Mouse (Mus musculus) CH12.LX (cell line): ENCODE measurements at regions not wholly inside any gene's neighbourhood (a gene's known extent, or its start where the extent isn't known, plus 50 kb on each side); places are given as distances from the start of the nearest gene placed in this dataset.

Source experiments
- DNase-seq: peaks from one replicate; pipeline ENCODE4 v3.0.0-alpha.2; 2013; ENCODE audit errors: extremely low read depth
- H3K27ac ChIP-seq: 2 replicates; pipeline ENCODE4 v1.5.1; 2012; ENCODE audit warnings: low read depth, mild to moderate bottlenecking, control low read depth, moderate library complexity; ENCODE audit not compliant: insufficient read depth
- H3K27me3 ChIP-seq: replicated peaks from 2 replicates; pipeline ENCODE3; 2012; ENCODE audit warnings: inconsistent platforms
- H3K36me3 ChIP-seq, 2 experiments: replicated peaks in 1 of 2; 2 replicates each; pipeline versions ENCODE3 to v1.6.1; 2012; ENCODE audit warnings: inconsistent platforms in 1 of 2, low read length in 1 of 2, mild to moderate bottlenecking in 1 of 2, mixed read lengths in 1 of 2, moderate library complexity in 1 of 2; ENCODE audit not compliant: control insufficient read depth in 1 of 2, insufficient read depth in 1 of 2
- H3K4me1 ChIP-seq, 2 experiments: 2 replicates each; pipeline ENCODE4 v1.6.1; 2012; ENCODE audit warnings: inconsistent platforms in 1 of 2, moderate library complexity in 1 of 2; ENCODE audit not compliant: insufficient read depth in 2 of 2, control insufficient read depth in 1 of 2
- H3K4me2 ChIP-seq: 2 replicates; pipeline ENCODE4 v1.6.1; 2012; ENCODE audit warnings: low read depth, mild to moderate bottlenecking, control low read depth; ENCODE audit not compliant: poor library complexity, insufficient read depth, severe bottlenecking
- H3K4me3 ChIP-seq, 3 experiments: fragments of 150-350 bp in 1 of 3; sonication (generic) in 1 of 3; replicated peaks in 1 of 3; 2 replicates each; pipeline versions ENCODE3 to v1.5.1; 2011 to 2012; ENCODE audit warnings: low read depth in 2 of 3, low read length in 2 of 3, mild to moderate bottlenecking in 2 of 3, moderate library complexity in 2 of 3, control low read depth in 1 of 3, improper control_type of control experiment in 1 of 3, inconsistent platforms in 1 of 3, mixed read lengths in 1 of 3; ENCODE audit not compliant: poor library complexity in 1 of 3
- H3K79me2 ChIP-seq: replicated peaks from 2 replicates; pipeline ENCODE4 v1.6.1; 2012; ENCODE audit warnings: mild to moderate bottlenecking, moderate library complexity; ENCODE audit not compliant: control insufficient read depth, poor library complexity, insufficient read depth, severe bottlenecking; ENCODE audit errors: extremely low read depth
- H3K9ac ChIP-seq: 2 replicates; pipeline ENCODE4 v1.6.1; 2012; ENCODE audit warnings: low read depth, mild to moderate bottlenecking, control low read depth, moderate library complexity; ENCODE audit not compliant: insufficient read depth
- H3K9me3 ChIP-seq: replicated peaks from 2 replicates; pipeline ENCODE3; 2012; ENCODE audit warnings: low read length, inconsistent platforms, mixed read lengths
- BHLHE40 ChIP-seq: IDR thresholded peaks from 2 replicates; pipeline ENCODE4 v1.6.1; 2011; ENCODE audit warnings: mild to moderate bottlenecking, low read depth, low read length, improper control_type of control experiment
- CHD1 ChIP-seq: IDR thresholded peaks from 2 replicates; pipeline ENCODE4 v1.6.1; 2012; ENCODE audit warnings: low read depth, low read length, improper control_type of control experiment, inconsistent platforms
- CHD2 ChIP-seq: IDR thresholded peaks from 2 replicates; pipeline ENCODE4 v1.6.1; 2011; ENCODE audit warnings: low read length, improper control_type of control experiment
- CTCF ChIP-seq, 2 experiments: IDR thresholded peaks in 1 of 2; conservative IDR thresholded peaks in 1 of 2; 2 replicates each; pipeline ENCODE4 v1.5.1; 2011 to 2012; ENCODE audit warnings: low read depth in 2 of 2, low read length in 2 of 2, improper control_type of control experiment in 1 of 2, inconsistent platforms in 1 of 2, mild to moderate bottlenecking in 1 of 2, moderate library complexity in 1 of 2
- E2F4 ChIP-seq: IDR thresholded peaks from 2 replicates; pipeline ENCODE4 v1.6.1; 2011; ENCODE audit warnings: low read depth, low read length, improper control_type of control experiment; ENCODE audit not compliant: insufficient replicate concordance
- ELF1 ChIP-seq: IDR thresholded peaks from 2 replicates; pipeline ENCODE4 v1.6.1; 2014; ENCODE audit warnings: low read depth, mild to moderate bottlenecking, inconsistent platforms, low read length, improper control_type of control experiment
- EP300 ChIP-seq: IDR thresholded peaks from 2 replicates; pipeline ENCODE4 v1.6.1; 2011; ENCODE audit warnings: low read length, improper control_type of control experiment
- ETS1 ChIP-seq: conservative IDR thresholded peaks from 2 replicates; pipeline ENCODE4 v1.6.1; 2012; ENCODE audit warnings: low read depth, mild to moderate bottlenecking, inconsistent platforms, low read length, improper control_type of control experiment, moderate library complexity
- GABPA ChIP-seq: IDR thresholded peaks from 2 replicates; pipeline ENCODE4 v1.6.1; 2012; ENCODE audit warnings: low read depth, low read length, improper control_type of control experiment, inconsistent platforms; ENCODE audit not compliant: insufficient replicate concordance
- HCFC1 ChIP-seq: IDR thresholded peaks from 2 replicates; pipeline ENCODE4 v1.6.1; 2012; ENCODE audit warnings: low read depth, mild to moderate bottlenecking, inconsistent platforms, low read length, improper control_type of control experiment
- IRF4 ChIP-seq: IDR thresholded peaks from 2 replicates; pipeline ENCODE4 v1.6.1; 2014; ENCODE audit warnings: low read depth, mild to moderate bottlenecking, inconsistent platforms, low read length, improper control_type of control experiment
- JUN ChIP-seq: IDR thresholded peaks from 2 replicates; pipeline ENCODE4 v1.6.1; 2011; ENCODE audit warnings: low read depth, mild to moderate bottlenecking, low read length, improper control_type of control experiment, moderate library complexity; ENCODE audit not compliant: insufficient read depth
- JUND ChIP-seq: conservative IDR thresholded peaks from 2 replicates; pipeline ENCODE4 v1.6.1; 2011; ENCODE audit warnings: low read depth, low read length, improper control_type of control experiment
- KAT2A ChIP-seq: IDR thresholded peaks from 2 replicates; pipeline ENCODE4 v1.6.1; 2012; ENCODE audit warnings: low read length, improper control_type of control experiment, inconsistent platforms; ENCODE audit not compliant: insufficient replicate concordance
- MAFK ChIP-seq: IDR thresholded peaks from 2 replicates; pipeline ENCODE4 v1.6.1; 2011; ENCODE audit warnings: low read length, improper control_type of control experiment; ENCODE audit not compliant: insufficient replicate concordance
- MAX ChIP-seq: IDR thresholded peaks from 2 replicates; pipeline ENCODE4 v1.6.1; 2011; ENCODE audit warnings: low read length, improper control_type of control experiment
- MAZ ChIP-seq: IDR thresholded peaks from 2 replicates; pipeline ENCODE4 v1.6.1; 2012; ENCODE audit warnings: low read depth, mild to moderate bottlenecking, inconsistent platforms, low read length, improper control_type of control experiment, moderate library complexity
- MEF2A ChIP-seq: IDR thresholded peaks from 2 replicates; pipeline ENCODE4 v1.6.1; 2014; ENCODE audit warnings: low read depth, mild to moderate bottlenecking, inconsistent platforms, low read length, improper control_type of control experiment, borderline replicate concordance
- MXI1 ChIP-seq: IDR thresholded peaks from 2 replicates; pipeline ENCODE4 v1.6.1; 2011; ENCODE audit warnings: mild to moderate bottlenecking, low read depth, low read length, improper control_type of control experiment
- MYC ChIP-seq: IDR thresholded peaks from 2 replicates; pipeline ENCODE4 v1.6.1; 2011; ENCODE audit warnings: low read depth, mild to moderate bottlenecking, improper control_type of control experiment, low read length
- NELFE ChIP-seq: IDR thresholded peaks from 2 replicates; pipeline ENCODE4 v1.6.1; 2011; ENCODE audit warnings: low read depth, low read length, improper control_type of control experiment
- NRF1 ChIP-seq: IDR thresholded peaks from 2 replicates; pipeline ENCODE4 v1.6.1; 2014; ENCODE audit warnings: low read depth, mild to moderate bottlenecking, inconsistent platforms, low read length, improper control_type of control experiment, moderate library complexity
- PAX5 ChIP-seq: IDR thresholded peaks from 2 replicates; pipeline ENCODE4 v1.6.1; 2012; ENCODE audit warnings: low read length, inconsistent platforms, mixed read lengths
- POLR2A ChIP-seq: IDR thresholded peaks from 2 replicates; pipeline ENCODE4 v1.6.1; 2011; ENCODE audit warnings: low read depth, mild to moderate bottlenecking, improper control_type of control experiment, low read length
- POLR2AphosphoS2 ChIP-seq: IDR thresholded peaks from 2 replicates; pipeline ENCODE4 v1.6.1; 2011; ENCODE audit warnings: low read depth, low read length, improper control_type of control experiment
- RAD21 ChIP-seq: IDR thresholded peaks from 2 replicates; pipeline ENCODE4 v1.6.1; 2011; ENCODE audit warnings: low read depth, mild to moderate bottlenecking, low read length, improper control_type of control experiment, moderate library complexity
- RCOR1 ChIP-seq: conservative IDR thresholded peaks from 2 replicates; pipeline ENCODE4 v1.6.1; 2012; ENCODE audit warnings: low read depth, mild to moderate bottlenecking, inconsistent platforms, low read length, improper control_type of control experiment
- SIN3A ChIP-seq: IDR thresholded peaks from 2 replicates; pipeline ENCODE4 v1.6.1; 2012; ENCODE audit warnings: low read length, improper control_type of control experiment, inconsistent platforms
- SMC3 ChIP-seq: IDR thresholded peaks from 2 replicates; pipeline ENCODE4 v1.6.1; 2011; ENCODE audit warnings: low read depth, low read length, improper control_type of control experiment
- TBP ChIP-seq: conservative IDR thresholded peaks from 2 replicates; pipeline ENCODE4 v1.6.1; 2011; ENCODE audit warnings: low read depth, low read length, improper control_type of control experiment
- TCF12 ChIP-seq: IDR thresholded peaks from 2 replicates; pipeline ENCODE4 v1.6.1; 2014; ENCODE audit warnings: low read depth, mild to moderate bottlenecking, inconsistent platforms, low read length, improper control_type of control experiment
- UBTF ChIP-seq: IDR thresholded peaks from 2 replicates; pipeline ENCODE4 v1.6.1; 2012; ENCODE audit warnings: low read depth, mild to moderate bottlenecking, inconsistent platforms, low read length, improper control_type of control experiment, moderate library complexity
- USF1 ChIP-seq: IDR thresholded peaks from 2 replicates; pipeline ENCODE4 v1.6.1; 2014; ENCODE audit warnings: low read depth, mild to moderate bottlenecking, inconsistent platforms, low read length, improper control_type of control experiment
- USF2 ChIP-seq: conservative IDR thresholded peaks from 2 replicates; pipeline ENCODE4 v1.6.1; 2011; ENCODE audit warnings: low read depth, low read length, improper control_type of control experiment
- ZC3H11A ChIP-seq: IDR thresholded peaks from 2 replicates; pipeline ENCODE4 v1.6.1; 2012; ENCODE audit warnings: low read depth, mild to moderate bottlenecking, inconsistent platforms, low read length, improper control_type of control experiment
- ZKSCAN1 ChIP-seq: IDR thresholded peaks from 2 replicates; pipeline ENCODE4 v1.6.1; 2012; ENCODE audit warnings: low read depth, inconsistent platforms, low read length, improper control_type of control experiment, borderline replicate concordance
- ZMIZ1 ChIP-seq: IDR thresholded peaks from 2 replicates; pipeline ENCODE4 v1.6.1; 2012; ENCODE audit warnings: low read depth, mild to moderate bottlenecking, inconsistent platforms, low read length, improper control_type of control experiment
- ZNF384 ChIP-seq: IDR thresholded peaks from 2 replicates; pipeline ENCODE4 v1.6.1; 2012; ENCODE audit warnings: low read depth, low read length, improper control_type of control experiment, inconsistent platforms
- dilution Hi-C: fragments of 300-500 bp; cut with MboI; formaldehyde crosslinking; loops from 2 replicates; pipeline ENCODE4 v1.14.3; 2020; ENCODE audit warnings: low sequenced_read_pairs; ENCODE audit not compliant: extremely low pct_unique_long_range_greater_than_20kb, extremely low pct_ligation_motif_present
- in situ Hi-C: fragments of 300-500 bp; cut with MboI; formaldehyde crosslinking; loops from 3 replicates; pipeline ENCODE4 v1.14.3; 2019; ENCODE audit warnings: low sequenced_read_pairs, low pct_ligation_motif_present, low pct_unique_long_range_greater_than_20kb, mixed read lengths

DNA sequence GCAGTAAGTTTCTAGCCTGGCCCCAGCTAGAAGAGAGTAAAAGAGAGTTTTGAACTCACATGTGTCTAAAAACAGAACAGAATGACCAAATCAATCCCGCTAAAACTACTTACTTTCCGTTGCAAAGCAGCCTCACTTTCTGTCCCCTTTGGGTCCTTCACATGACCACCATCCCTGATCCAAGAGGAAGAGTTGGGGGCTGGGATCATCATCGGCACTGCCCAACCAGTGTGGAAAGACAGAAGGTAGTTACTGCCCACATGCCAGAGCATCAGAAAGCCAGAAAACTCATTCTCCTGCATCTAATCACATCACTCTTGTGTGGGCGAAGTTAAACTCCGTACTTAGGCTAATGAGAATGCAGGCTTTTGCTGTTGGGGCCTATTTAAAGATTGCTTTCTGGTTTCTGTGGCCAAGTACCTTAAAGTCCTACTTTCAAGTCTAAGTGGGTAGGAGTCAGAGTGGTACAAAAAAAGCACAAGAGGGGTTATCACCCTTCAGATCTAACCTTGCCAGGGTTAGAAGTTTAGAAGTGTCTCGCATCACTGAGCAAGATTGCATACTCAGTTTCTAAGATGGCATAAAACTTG, 184.0 kb upstream of the Cited2 start:
- dilution Hi-C loops = no loop called here
- peak overlapping the region; percentile 82 for H3K9ac ChIP-seq
- H3K27me3 ChIP-seq = no peaks in the 10 kb centered on the region
- in situ Hi-C loops = no loop called here
- H3K36me3 ChIP-seq = peaks cover 0 to 4% of the 10 kb centered on the region in 2 experiments
- peak overlapping the region; percentile 98 for H3K27ac ChIP-seq
- TF ChIP-seq CHD1 (no peak), SMC3 (no peak), KAT2A (no peak), CTCF (conservative IDR thresholded peaks at IDR 0.05 in 1 of 2, IDR thresholded peaks at IDR 0.05 in 1 of 2; ENCODE audit: low read depth in 2 of 2, low read length in 2 of 2) (no peak), ZC3H11A (no peak), SIN3A (no peak; the same call in 1 of the 2 replicates), NELFE (no peak; the same call in 1 of the 2 replicates), EP300 (peak; percentile 54), IRF4 (peak; percentile 85), MAFK (peak; percentile 59; the same call in 1 of the 2 replicates), E2F4 (no peak), JUND (0 out of 2 replicates have a peak, but pooled peaks have one; percentile 29), USF1 (no peak), TCF12 (no peak), ETS1 (peak; percentile 61), MEF2A (peak; percentile 93), MAZ (0 out of 2 replicates have a peak, but pooled peaks have one; percentile 61), GABPA (no peak), RAD21 (peak; percentile 3), ZKSCAN1 (no peak), JUN (peak; percentile 26; the same call in 1 of the 2 replicates), TBP (no peak), NRF1 (no peak), MAX (no peak), ZMIZ1 (no peak), ELF1 (no peak), ZNF384 (peak; percentile 72), MYC (0 out of 2 replicates have a peak, but pooled peaks have one; percentile 65), CHD2 (peak; percentile 59), PAX5 (no peak), RCOR1 (0 out of 2 replicates have a peak, but pooled peaks have one; percentile 66), UBTF (no peak), MXI1 (peak; percentile 57; the same call in 1 of the 2 replicates), HCFC1 (no peak), POLR2AphosphoS2 (no peak), USF2 (no peak), POLR2A (0 out of 2 replicates have a peak, but pooled peaks have one; percentile 27), BHLHE40 (peak; percentile 77)
- H3K4me3 ChIP-seq = peak overlapping the region in 2 of 3 experiments; percentile 18 to 73
- peaks cover 3% of the 10 kb centered on the region; the same call in 1 of the 2 replicates for H3K79me2 ChIP-seq
- no peaks in the 10 kb centered on the region for H3K9me3 ChIP-seq
- H3K4me1 ChIP-seq = peaks cover 25 to 30% of the 10 kb centered on the region in 2 experiments
- peak overlapping the region; percentile 91 for H3K4me2 ChIP-seq
- DNase-seq = peak; percentile 75
